Mouse (Mus musculus): Measurements from ENCODE around the gene Def8.

DNA sequence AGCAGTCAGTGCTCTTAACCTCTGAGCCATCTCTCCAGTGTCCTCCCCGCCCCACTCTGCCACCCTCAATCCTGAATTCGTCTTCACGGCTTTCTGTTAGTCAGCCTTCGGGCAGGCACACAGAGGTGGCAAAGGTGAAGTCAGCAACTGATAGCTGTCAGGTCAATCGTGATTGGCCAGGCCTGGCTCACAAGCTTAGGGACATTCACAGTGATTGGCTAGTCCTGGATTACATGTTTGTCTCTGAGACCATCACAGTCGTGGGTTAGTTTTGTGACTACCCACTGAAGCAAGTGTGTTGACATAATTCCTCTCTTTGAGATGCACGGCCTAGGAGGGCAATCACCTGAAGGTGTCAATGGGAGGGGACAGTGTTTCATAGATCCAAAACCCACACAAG lies 30.0 kb downstream of the Def8 start:
- TF ChIP-seq CTCF (IDR thresholded peaks at IDR 0.05; ENCODE audit: borderline replicate concordance, extremely low read depth, insufficient read depth, insufficient read length), result no peak
- TF ChIP-seq POLR2A (IDR thresholded peaks at IDR 0.05; ENCODE audit: borderline replicate concordance, extremely low read depth, insufficient read depth, insufficient read length, poor library complexity, severe bottlenecking), result no peak
